Mouse (Mus musculus) urinary bladder, postnatal 4 days (tissue): ENCODE data around the gene Nadk2.

Experiments
- DNase-seq, 2 experiments: peaks; one replicate each; pipeline ENCODE4 v3.0.0; 2021 to 2022; ENCODE audit warnings: low spot score in 2 of 2

Gene Nadk2

DNA sequence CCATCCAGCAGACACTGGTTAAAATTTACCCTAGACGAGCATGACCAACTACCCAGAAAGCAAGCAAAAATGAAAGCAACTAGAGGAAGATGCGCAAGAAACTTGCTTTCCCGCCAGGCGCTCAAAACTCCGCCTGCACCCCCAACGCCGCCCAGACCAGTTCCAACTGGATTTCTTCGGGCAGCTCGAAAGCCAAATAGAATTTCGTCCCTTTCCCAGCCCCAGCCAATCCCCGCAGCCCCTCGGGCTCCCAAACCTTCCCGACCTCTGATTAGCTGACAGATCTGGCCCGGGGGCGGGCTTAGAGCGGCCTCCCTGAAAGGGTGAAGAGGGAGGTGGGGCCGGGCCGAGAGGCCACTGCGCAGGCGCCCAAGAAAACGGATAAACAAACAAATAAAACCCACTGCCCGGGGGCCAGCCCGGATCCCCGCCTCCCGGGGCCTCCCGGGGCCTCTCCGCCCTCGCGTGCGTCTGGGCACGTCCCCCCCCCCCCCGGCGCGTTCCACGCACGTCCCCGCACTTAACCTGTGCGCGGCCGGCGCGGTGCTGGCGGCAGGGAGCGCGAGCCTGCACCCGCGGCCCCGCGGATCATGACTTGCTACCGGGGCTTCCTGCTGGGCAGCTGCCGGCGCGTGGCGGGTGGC is at the start of gene Nadk2:
Nadk2 (plus strand) TSS at position 349 of the 644 bp plus-strand sequence.
- DNase-seq, result peak; percentile 99

DNA sequence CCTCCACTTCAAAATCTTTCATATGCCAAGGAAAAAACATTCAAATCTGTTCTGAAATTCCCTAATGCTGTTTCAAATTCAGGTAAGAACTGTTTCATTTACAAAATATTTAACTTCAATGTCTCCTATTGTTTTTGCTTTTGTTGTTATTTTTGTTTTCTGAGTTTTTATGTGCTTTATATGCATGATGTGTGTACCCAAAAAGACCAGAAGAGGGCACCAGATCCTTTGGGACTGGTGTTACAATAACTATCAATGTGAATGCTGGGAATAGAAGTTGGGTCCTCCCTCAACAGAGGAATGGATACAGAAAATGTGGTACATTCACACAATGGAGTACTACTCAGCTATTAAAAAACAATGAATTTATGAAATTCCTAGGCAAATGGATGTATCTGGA is 15.4 kb upstream of the Nadk2 start:
- DNase-seq, result no peak

DNA sequence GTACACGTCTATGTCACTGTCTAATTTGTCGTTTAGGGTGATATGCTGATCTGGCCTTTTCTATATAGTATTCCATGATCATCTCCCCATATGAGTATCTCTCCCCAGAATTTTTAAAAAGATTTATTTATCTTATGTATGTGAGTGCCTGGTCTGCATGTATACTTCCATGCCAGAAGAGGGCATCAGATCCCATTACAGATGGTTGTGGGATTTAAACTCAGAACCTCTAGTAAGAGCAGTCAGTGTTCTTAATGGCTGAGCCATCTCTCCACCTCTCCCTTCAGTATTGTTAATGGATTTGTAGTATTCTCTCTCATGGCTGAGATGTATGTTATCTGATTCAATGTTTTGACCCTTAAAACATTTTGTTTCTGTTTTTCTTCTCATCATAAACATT is 11.2 kb upstream of the Nadk2 start:
- DNase-seq, result no peak

DNA sequence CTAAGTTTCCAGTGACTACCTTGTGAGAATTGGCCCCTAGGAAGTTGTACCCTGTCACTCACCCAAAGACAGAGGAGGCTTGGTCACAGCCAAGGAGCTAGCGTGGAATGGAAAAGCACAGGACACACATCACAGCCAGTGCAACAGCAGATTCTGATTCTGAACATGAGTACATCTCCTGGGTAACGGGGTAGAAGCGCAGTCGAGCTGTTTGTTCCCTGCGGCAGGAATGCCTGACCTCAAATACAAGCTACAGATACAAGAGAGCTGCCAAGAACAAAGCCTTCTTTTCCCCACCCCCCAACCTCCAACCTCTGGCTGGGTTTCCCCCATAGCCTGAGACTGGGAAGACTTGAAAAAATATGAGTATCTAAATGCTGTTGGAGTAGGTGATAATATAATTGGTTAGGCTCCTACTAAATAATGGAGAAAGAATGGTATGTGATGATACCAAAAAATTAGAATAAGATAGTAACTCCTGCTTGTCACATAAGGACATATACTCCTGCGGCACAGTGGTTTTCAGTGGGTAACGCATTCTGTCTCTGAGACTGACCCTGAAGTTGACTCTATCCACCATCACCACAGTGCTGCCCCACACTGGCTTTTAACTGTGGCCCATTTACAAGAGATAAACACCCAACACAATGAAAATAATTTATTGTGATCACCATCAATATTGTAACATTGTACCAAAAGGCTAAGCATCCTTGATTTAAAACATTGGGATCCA is 9.7 kb upstream of the Nadk2 start:
- DNase-seq, result no peak

DNA sequence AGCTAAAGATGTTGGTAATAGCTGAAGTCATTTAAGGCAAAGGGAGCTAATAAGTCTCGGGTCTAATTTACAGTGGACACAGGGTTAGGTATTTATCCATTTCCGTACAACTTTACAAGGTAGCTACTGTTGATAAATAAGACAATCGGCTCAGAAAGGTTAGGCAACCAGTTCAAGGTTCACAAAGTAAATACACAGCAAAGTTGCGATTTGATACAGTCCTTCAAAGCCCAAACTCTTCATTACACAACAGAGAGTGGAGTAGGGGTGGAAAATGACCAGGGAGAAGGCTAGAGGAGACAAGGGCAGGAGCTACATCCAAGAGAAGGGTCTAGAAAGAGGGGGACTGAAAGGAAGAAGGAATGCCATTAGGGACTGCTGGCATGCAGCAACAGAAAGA is 2.2 kb upstream of the Nadk2 start:
- DNase-seq, result no peak

DNA sequence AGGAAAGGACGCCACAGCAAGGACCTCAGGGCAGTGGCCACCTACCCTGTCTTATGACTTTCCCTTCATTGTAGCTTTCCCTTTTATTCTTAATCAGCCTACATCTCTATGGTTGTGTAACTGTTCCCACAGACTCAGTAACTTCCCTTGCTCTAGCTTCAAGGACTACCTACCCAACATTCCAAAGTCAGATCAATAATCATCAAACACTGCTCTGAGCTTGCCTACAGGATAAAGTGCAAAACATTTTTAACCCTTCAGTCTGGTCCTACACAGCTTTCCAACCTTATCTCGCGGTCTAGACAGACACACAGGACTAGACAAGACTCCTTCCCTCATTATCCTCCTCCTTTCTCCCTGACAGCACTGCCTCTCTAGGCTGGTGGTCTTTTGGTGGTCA is 707 bp upstream of the Nadk2 start:
- no peak for DNase-seq

DNA sequence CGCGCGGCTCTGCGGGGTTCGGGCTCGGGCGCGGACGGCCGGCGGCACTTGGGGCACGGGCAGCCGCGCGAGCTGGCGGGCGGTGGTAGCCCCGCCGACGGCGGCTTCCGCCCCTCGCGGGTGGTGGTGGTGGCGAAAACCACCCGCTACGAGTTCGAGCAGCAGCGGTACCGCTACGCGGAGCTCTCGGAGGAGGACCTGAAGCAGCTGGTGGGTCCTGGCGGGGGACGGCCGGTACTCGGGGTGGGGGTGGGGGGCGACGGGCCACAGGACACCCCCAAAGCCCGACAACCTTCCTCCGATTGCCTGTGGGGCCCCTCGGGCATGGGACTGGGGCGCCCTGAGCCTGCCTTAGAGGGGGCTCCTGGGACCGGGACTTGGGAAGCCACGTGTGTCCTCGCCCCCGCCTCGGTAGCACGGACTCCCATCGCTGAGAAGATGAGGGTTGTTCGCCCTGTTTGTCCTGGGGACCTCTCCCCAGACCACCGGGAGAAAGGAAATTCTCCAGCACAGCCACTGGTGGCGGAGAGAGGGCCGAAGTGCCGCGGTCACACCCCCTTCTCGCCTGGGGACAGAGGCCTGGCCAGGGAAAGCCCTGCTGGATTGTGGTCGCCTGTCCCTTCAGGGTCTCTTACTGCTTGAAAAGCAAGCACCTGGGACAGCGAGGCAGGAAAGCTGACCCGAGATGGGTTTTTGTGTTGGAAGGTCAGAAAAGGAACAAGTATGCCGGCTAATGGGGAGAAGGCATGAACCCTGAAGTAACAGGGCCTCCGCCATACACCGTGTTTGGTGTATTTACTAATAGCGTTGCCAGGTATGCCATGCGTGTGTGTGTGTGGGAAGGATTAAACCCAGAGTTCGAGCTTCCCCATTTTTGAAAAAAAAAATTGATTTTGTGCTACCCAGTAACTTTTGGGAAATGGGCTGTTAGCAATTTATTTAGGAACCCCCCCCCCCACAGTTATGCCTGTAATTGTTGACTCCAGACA is 790 bp downstream of the Nadk2 start:
- peak in 1 of 2 experiments; percentile 41 for DNase-seq

DNA sequence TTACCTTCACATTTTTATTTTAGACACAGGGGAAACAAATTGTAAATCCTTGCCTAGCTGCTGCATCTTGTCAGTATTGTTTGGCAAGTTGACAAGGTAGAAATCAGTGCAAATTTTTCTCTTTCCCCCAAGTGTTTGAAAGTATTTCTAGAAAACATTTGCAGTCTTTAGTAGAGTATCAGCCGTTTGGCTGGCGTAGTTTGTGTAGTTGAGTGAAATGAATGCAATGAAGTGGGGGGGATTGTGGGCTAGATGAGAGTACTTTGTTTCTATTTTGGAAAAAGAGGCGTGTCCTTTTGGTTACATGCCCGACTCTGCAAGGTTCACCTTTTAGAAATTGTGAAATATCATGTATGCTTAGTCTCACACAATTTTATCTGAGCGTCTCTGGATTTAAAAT is 1.6 kb downstream of the Nadk2 start:
- DNase-seq, result no peak

DNA sequence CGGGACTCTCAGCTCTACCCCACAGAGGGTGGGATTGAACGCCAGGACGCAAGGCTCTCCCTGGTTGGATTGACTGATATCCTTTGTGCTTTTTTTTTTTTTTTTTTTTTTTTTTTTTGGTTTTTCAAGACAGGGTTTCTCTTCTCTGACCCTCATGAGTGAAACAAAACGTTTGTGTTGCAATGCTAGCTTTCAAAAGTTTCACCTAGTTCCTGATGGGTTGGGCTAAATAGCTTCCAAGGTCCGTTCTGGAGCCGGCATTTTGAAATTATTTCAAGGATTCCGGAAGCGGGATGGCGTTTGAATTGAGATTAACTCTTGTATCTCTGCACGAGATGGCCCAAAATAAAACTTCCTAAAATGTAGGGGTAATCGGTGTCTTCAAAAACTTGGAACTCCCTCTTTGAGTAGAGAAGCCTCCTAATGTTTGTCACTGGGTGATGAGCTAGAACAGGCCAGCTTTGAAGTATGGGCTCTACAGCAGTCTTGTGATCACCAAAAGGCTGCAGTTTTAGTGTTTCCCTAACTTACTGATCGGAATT is 2.1 kb downstream of the Nadk2 start:
- DNase-seq, result no peak

DNA sequence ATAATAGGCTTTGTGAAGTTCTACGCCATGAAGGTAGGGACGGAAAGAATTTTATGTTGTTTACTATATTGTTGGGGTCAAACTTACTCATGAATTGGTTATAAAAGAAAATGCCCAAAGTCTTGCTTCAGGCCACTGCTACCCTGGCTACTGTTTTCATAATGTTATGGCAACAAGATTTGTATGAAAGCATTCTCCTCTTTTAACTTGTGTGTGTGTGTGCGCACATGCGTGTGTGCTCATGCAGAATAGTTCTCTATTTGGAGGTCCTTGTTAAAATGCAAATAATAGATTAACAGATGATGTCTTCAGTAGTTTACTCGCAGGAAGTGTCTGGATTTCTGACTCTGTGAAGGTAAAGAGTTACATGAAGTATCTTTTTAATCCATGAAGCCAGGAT is 2.6 kb downstream of the Nadk2 start:
- DNase-seq, result no peak

DNA sequence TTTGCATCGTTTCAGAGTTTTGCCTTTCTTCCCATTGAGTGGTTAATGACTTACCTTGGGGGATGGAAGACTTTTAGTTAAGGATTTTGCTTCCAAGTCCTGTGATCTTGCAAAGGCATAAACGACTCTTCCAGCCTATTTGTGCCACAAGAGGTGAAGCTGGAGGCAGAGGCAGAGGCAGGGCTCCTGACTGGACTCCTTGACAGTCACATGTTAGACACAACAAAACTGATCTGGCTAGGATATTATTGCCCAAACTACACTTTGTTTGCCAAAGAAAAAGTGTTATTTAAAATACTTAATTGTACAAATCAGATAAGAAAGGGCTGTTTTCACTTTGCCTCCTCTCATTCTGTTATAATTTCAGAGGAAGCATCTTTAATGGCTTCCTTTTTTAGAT is 3.1 kb downstream of the Nadk2 start:
- DNase-seq, result no peak

DNA sequence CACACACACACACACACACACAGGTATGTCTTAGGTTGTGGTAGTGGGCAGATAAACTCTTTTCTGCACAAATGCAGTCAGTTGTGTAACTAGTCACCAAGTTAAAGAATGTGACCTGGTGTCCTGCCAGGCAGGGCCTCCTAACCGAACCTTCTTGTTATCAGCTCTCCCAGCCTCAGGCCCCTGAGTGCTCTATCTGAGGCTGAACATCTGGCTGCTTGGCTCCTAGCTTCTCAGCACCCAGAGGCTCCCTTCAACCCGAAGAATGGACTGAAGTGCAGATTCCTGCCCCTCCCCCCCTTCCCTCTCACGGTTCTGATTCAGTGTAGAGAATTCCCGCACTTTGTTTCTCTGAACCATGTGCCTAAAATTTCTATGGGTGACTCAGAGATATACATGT is 3.6 kb downstream of the Nadk2 start:
- DNase-seq, result no peak

DNA sequence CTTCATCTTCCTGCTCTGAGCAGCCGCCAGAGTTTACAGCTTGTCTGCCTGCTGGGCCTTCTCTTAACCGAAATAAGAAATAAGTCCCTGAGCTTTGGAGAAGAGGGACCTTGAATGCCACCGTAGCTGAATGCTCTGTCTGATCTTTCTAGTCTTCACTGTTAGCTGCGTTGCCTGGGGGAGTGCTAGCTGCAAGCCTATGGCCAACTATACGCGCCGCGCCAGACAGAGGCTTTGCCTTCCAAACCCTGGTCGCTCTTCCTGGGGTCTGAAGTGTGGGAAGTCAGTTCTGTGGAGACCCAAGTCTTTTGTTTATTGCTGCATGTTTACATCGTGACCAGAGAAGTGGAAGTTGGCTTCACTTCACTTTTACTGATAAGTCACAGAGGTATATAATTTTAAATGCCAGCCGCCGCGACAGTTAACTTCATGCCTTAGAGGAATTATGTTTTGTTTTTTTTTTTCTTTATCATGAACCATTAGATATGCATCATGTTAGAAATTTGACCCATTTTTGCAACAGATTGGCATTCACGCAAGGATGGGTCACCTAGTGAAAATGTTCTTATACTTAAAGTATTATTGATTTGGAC is 4.6 kb downstream of the Nadk2 start:
- DNase-seq, result no peak

DNA sequence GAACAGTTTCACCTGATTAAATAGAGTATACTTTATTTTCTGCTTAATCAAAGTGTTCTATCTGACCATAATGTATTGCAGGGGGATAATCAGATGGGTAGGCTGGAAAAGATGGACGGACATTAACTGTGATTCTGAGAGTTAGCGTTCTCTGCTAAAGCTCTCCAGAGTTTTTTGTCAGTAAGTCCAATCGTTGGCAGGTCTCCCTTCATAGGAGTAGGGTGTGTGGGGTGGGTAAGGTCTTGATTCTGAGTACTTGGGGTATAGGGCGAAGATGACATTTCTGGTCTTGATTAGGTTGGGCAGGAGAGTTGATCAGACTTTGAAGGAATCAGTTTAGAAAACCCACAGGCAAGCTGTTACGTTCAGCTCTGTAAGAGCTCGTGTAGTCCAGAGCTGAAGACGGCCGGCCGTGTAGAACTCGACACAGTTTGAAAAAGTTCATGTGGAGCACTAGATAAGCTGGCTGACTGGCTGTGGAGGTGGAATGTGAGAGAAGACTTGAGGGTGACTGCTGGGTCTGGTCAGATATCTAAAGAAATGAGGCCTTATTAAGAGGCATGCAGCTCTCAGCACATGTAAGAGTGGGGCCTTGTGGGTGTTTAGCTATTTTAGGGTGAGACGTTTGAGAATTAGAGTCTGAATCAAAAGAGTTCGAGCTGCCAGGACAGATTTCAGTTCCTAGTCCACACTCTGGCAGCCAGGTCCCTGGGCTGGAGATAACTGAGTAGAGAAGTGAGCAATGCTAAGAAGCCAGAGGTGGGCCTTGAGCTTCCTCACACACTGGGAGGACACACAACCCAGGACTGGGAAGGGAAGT is 7.6 kb downstream of the Nadk2 start:
- DNase-seq, result no peak

DNA sequence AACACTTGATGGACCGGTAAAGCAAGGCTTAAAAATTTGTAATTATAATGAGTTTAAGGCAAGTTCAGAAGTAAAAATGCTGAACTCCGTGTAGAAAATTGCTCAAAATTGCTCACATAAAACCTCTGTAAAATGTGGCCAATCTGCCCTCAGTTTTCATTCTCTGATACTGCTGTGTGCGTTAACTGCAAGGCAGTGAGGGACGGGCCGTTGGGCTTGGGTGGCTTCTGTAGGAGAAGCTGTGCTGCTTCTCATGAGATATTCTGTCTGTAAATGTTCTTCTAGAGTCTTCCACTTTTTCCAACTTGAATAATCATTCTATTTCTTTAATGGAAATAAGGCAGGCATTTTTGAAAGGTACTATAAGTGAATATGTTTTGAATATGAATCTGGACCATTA is 8.6 kb downstream of the Nadk2 start:
- DNase-seq, result no peak

DNA sequence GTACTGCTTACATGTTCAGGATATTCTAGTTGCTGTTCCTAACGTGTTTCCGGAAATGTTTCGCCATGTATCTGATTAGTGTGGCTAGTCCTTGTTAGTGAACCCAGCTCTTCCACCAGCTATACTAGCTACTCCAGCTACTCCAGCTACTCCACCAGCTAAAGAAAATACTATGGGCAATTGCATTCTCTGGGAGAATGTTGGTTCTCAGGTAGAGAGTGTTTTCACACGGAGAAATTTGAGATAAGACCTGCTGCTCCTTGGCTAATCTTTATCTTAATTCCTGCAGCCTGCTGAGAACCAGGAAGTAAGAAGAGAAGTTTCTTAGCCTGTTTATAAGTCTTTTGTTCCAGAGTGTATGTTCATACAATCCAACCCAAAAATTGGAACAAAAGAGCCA is 9.1 kb downstream of the Nadk2 start:
- DNase-seq, result no peak

DNA sequence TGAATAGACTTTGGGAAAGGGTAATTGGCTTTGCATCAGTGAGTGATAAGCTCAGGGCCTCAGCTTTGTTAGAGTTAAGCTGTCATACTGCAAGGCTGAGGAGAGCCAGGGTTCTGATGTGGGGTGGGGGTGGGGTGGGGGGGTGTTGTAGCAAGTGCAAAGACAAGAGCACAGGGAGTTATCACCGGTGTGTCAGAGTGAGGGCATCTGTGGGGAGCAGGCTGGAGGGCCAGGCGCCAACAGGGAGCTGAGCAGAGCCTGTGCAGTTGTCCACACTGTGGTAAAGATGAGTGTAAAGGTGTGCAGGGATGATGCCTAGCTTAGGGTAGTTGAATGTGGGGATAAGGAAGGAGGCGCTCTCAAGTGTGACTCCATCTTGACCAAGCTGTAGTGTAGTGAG is 10.2 kb downstream of the Nadk2 start:
- no peak for DNase-seq

DNA sequence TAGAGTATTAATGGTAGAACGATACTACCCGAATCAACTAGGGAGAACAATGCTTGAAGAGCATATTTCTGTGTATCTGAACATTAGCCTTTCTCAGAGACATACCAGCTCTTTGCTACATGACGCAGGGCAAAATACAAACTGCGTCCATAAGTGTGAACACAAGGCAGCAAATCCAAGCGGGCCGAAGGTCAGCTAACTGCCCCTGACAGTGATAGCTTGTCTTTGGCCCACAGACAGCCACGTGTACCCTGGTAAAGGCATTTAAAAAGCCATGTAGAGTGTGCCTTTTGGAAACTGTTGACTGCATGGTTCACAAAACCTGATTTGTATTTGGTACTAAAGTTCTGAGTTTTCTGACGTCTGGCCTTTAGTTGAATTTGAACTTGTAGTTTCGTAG is 11.7 kb downstream of the Nadk2 start:
- DNase-seq, result no peak

DNA sequence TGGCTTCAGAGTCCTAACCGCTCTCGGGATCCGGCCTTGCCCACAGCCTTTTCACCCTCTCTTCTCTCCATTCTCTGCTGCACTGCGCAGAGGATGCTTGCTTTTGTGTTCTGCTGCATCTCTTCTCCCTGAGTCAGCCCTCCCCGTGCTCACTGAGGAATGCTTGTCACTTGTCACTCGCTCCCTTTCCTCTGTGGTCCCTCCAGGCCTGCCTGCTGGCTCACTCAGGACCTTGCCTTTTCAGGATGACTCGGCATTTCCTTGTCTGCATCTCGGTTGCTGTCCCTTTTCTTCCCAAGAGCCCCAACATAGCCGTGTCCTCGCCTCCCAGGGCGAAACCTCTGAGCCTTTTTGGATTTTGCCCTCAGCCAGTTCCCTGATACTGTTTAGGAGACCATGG is 15.8 kb downstream of the Nadk2 start:
- DNase-seq, result no peak

DNA sequence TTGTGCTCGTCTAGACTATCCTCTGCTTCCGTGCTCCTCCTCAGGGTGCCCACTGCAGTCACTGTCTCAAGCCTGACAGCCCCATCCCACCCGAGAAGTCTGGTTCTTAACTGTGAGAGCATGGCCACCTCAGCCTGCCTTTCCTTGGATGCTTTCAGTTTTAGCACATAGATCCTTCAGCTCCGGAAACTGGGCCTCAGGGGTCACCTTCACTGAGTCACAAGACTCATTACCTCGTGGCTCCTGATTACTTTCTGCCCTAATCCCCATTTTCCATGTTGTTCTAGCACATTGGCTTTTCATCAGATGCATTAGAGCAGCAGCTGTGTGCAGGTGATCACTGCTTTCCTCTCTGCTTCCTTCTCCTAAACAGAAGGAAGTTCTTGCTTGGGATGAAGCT is 16.4 kb downstream of the Nadk2 start:
- no peak for DNase-seq
